Mouse (Mus musculus) forebrain, embryonic 10.5 days (tissue): ENCODE results near the gene Meltf. TPM values are rescaled to one million over a fixed set of nuclear protein-coding genes. Genes with fewer than 3 reads are reported as not detected.

ENCODE experiments used
- DNase-seq: peaks from one replicate; pipeline ENCODE4 v3.0.0-alpha.2; 2017; ENCODE audit warnings: low spot score; ENCODE audit errors: extremely low spot score
- H3K27ac ChIP-seq: fragments of 300-500 bp; sonication (generic); 2 replicates; pipeline ENCODE4 v1.5.1; 2016; ENCODE audit warnings: mild to moderate bottlenecking
- H3K27me3 ChIP-seq: fragments of 300-500 bp; sonication (generic); 2 replicates; pipeline ENCODE4 v1.6.1; 2016; ENCODE audit warnings: mild to moderate bottlenecking; ENCODE audit not compliant: poor library complexity, severe bottlenecking
- H3K36me3 ChIP-seq: fragments of 300-500 bp; sonication (generic); replicated peaks from 2 replicates; pipeline ENCODE4 v1.6.1; 2016; ENCODE audit warnings: mild to moderate bottlenecking, moderate library complexity
- H3K4me1 ChIP-seq: fragments of 300-500 bp; sonication (generic); 2 replicates; pipeline ENCODE4 v1.6.1; 2016
- H3K4me3 ChIP-seq: fragments of 300-500 bp; sonication (generic); 2 replicates; pipeline ENCODE4 v1.5.1; 2016; ENCODE audit warnings: mild to moderate bottlenecking, moderate library complexity
- H3K9me3 ChIP-seq: fragments of 300-500 bp; sonication (generic); 2 replicates; pipeline ENCODE4 v1.6.1; 2016; ENCODE audit warnings: mild to moderate bottlenecking, moderate library complexity
- WGBS: fragments of 180-500 bp; shearing (Covaris S2); methylation state at CpG from one replicate; pipeline ENCODE4 v1.1.7; 2016; 5-methylcytosine and 5-hydroxymethylcytosine counted together
- polyA plus RNA-seq: library from polyadenylated mRNA; unstranded; fragments of >200 nt; fragmentation: Nextera tagmentation; extraction: Ambion mirVana; gene quantifications from 2 replicates; pipeline ENCODE4 v1.2.1, GENCODE M21; 2016

The Meltf gene
- polyA plus RNA-seq, 1 experiment from 2014 or later: not detected

- H3K36me3 ChIP-seq: no peaks in the 10 kb centered on the region
- peaks cover 28% of the 10 kb centered on the region for H3K27me3 ChIP-seq
- DNase-seq: no peak
- 84% methylated on average over 5 of the region's 5 CpGs for WGBS
- H3K4me3 ChIP-seq: no peak overlapping the region
- H3K4me1 ChIP-seq: peaks cover 22% of the 10 kb centered on the region
- no peaks in the 10 kb centered on the region for H3K9me3 ChIP-seq
- no peak overlapping the region for H3K27ac ChIP-seq
Measured at GRCm38 (mm10) chr16:31927412-31927811, 48.8 kb downstream of the Meltf start.

- Histone ChIP-seq H3K36me3 (no peaks in the 10 kb centered on the region), H3K27me3 (peaks cover 66% of the 10 kb centered on the region), H3K9me3 (no peaks in the 10 kb centered on the region), H3K4me3 (no peak overlapping the region), H3K4me1 (peaks cover 56% of the 10 kb centered on the region), H3K27ac (no peak overlapping the region)
- 54% methylated on average over 17 of the region's 17 CpGs for WGBS
- DNase-seq: no peak
Measured at GRCm38 (mm10) chr16:31931330-31931729, 52.7 kb downstream of the Meltf start.

GRCm38 (mm10) chr16:31932255-31932654 is 53.6 kb downstream of the Meltf start:
- Histone ChIP-seq H3K36me3 (no peaks in the 10 kb centered on the region), H3K9me3 (no peaks in the 10 kb centered on the region), H3K27me3 (peaks cover 76% of the 10 kb centered on the region), H3K4me1 (peaks cover 56% of the 10 kb centered on the region), H3K4me3 (no peak overlapping the region), H3K27ac (peak overlapping the region; percentile 27; the same call in 1 of the 2 replicates)
- DNase-seq: no peak
- WGBS: 34% methylated on average over 5 of the region's 5 CpGs

GRCm38 (mm10) chr16:31932840-31933697 is 54.5 kb downstream of the Meltf start:
- WGBS: under 1% methylated on average over 50 of the region's 50 CpGs
- DNase-seq: peak; percentile 90
- Histone ChIP-seq H3K4me1 (peaks cover 56% of the 10 kb centered on the region), H3K9me3 (no peaks in the 10 kb centered on the region), H3K4me3 (peak overlapping the region; percentile 57), H3K36me3 (no peaks in the 10 kb centered on the region), H3K27ac (peak overlapping the region; percentile 84), H3K27me3 (peaks cover 76% of the 10 kb centered on the region)

GRCm38 (mm10) chr16:31933751-31934549 is 55.3 kb downstream of the Meltf start, which contains the start of gene Pigz:
Gene Pigz (plus strand): TSS chr16:31933851.
- WGBS: 4% methylated on average over 42 of the region's 42 CpGs
- Histone ChIP-seq H3K9me3 (no peaks in the 10 kb centered on the region), H3K27me3 (peaks cover 76% of the 10 kb centered on the region), H3K36me3 (no peaks in the 10 kb centered on the region), H3K27ac (peak within 1 kb of the TSS; percentile 84), H3K4me3 (peak within 1 kb of the TSS; percentile 57), H3K4me1 (peaks cover 50% of the 10 kb centered on the region)
- DNase-seq: peak; percentile 43

GRCm38 (mm10) chr16:31934550-31935010 is 56.0 kb downstream of the Meltf start:
- Histone ChIP-seq H3K9me3 (no peaks in the 10 kb centered on the region), H3K36me3 (no peaks in the 10 kb centered on the region), H3K27me3 (peaks cover 76% of the 10 kb centered on the region), H3K27ac (0 out of 2 replicates have a peak overlapping the region, but pooled peaks have one; percentile 84), H3K4me1 (peaks cover 48% of the 10 kb centered on the region), H3K4me3 (peak overlapping the region; percentile 57)
- DNase-seq: no peak
- WGBS: 13% methylated on average over 13 of the region's 13 CpGs

- Histone ChIP-seq H3K4me3 (peak overlapping the region; percentile 57), H3K4me1 (peaks cover 48% of the 10 kb centered on the region), H3K9me3 (no peaks in the 10 kb centered on the region), H3K27me3 (peaks cover 68% of the 10 kb centered on the region), H3K36me3 (no peaks in the 10 kb centered on the region), H3K27ac (no peak overlapping the region)
- 4% methylated on average over 36 of the region's 36 CpGs for WGBS
- peak; percentile 49 for DNase-seq
Measured at GRCm38 (mm10) chr16:31935091-31935979, 56.7 kb downstream of the Meltf start.

- Histone ChIP-seq H3K36me3 (no peaks in the 10 kb centered on the region), H3K9me3 (no peaks in the 10 kb centered on the region), H3K4me3 (no peak overlapping the region), H3K27ac (no peak overlapping the region), H3K27me3 (peaks cover 56% of the 10 kb centered on the region), H3K4me1 (peaks cover 42% of the 10 kb centered on the region)
- no peak for DNase-seq
- 88% methylated on average over 4 of the region's 4 CpGs for WGBS
Measured at GRCm38 (mm10) chr16:31936568-31936967, 58.0 kb downstream of the Meltf start.

GRCm38 (mm10) chr16:31938856-31939255 is 60.2 kb downstream of the Meltf start:
- DNase-seq: no peak
- H3K36me3 ChIP-seq: no peaks in the 10 kb centered on the region
- WGBS: 78% methylated on average over 6 of the region's 6 CpGs
- peaks cover 20% of the 10 kb centered on the region for H3K4me1 ChIP-seq
- peaks cover 34% of the 10 kb centered on the region for H3K27me3 ChIP-seq
- no peak overlapping the region for H3K27ac ChIP-seq
- no peaks in the 10 kb centered on the region for H3K9me3 ChIP-seq
- no peak overlapping the region for H3K4me3 ChIP-seq

- H3K36me3 ChIP-seq: peaks cover 14% of the 10 kb centered on the region
- H3K27me3 ChIP-seq: peaks cover 17% of the 10 kb centered on the region
- DNase-seq: no peak
- WGBS: 64% methylated on average over 2 of the region's 2 CpGs
- H3K9me3 ChIP-seq: no peaks in the 10 kb centered on the region
- H3K27ac ChIP-seq: no peak overlapping the region
- no peak overlapping the region for H3K4me3 ChIP-seq
- H3K4me1 ChIP-seq: peaks cover 17% of the 10 kb centered on the region
Measured at GRCm38 (mm10) chr16:31940586-31940985, 62.0 kb downstream of the Meltf start.

GRCm38 (mm10) chr16:31943980-31944379 is 65.4 kb downstream of the Meltf start:
- Histone ChIP-seq H3K4me1 (peaks cover 39% of the 10 kb centered on the region), H3K4me3 (0 out of 2 replicates have a peak overlapping the region, but pooled peaks have one; percentile 1), H3K27me3 (no peaks in the 10 kb centered on the region), H3K9me3 (no peaks in the 10 kb centered on the region), H3K36me3 (peaks cover 21% of the 10 kb centered on the region), H3K27ac (0 out of 2 replicates have a peak overlapping the region, but pooled peaks have one; percentile 26)
- DNase-seq: peak; percentile 71
- 7% methylated on average over 10 of the region's 10 CpGs for WGBS
